Mouse (Mus musculus): ENCODE data around the gene Bcl2l2. TPM values are rescaled to one million over a fixed set of nuclear protein-coding genes. Genes with fewer than 3 reads are reported as not detected.

Gene Bcl2l2
- polyA plus RNA-seq (2014; fragmentation: Illumina TruSeq; extraction: RNeasy Lipid Tissue Mini Kit (QIAGEN cat#74804); ENCODE audit: low read depth, low replicate concordance), result 7.7 TPM

GRCm38 (mm10) chr14:54883154-54884021 lies at the start of gene Bcl2l2, which contains the start of gene Gm20521:
TSS of gene Bcl2l2 (plus strand) at chr14:54883377.
TSS of gene Gm20521 (plus strand) at chr14:54883441.

DNA sequence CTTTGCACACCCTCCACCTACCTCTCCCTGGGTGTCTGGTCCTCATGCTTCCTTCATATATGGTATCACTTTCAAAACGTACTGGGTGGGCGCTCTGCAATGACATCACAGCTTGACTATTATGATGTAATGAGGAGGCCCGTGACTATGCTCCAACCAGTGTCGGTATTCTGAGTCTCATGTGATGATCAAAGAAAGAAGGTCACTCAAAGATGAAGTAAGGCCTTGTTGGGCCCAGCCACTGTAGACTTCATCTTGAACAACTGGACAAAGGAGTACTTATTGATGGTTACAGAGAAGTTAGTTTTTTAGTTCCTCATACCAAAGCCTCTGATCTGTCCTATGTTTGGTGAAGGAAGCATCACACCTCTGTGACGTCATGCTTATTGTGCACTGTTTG lies 12.3 kb upstream of the Bcl2l2 start, which contains the start of gene Homez:
Homez (minus strand) TSS at position 101 of the 400 bp plus-strand sequence.

DNA sequence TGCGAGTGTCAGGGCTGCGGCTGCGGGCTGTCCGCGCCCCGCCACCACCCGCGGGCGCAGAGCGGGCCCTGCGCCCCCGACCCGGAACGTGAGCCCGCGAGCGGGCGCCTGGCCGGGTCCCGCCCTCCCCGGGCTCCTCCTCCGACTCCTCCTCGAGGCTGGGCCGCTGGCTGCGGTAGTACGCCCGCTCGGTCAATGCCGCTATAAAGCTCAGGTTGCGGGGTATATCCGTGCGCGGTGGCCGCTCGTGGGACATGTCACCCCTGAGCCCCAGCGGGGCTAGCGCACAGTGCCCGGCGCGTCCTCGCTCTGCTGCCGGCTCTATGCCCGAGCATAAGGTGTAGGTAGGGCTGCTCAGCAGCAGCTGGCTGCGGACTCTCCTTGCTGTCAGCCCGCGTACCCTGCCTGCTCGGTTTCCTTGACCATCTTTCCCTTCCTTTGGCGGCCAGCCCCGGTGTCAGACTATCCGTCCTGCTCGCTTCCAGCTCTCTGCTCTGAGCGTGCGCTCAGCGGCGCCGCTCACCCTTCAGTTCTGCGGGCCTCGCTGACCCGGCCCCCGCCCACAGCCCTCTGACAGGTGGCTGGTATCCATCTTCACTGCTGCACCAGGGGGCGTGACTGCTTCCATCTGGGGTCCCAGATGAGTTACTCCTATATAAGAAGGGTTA lies 6.0 kb upstream of the Bcl2l2 start, which contains the start of gene Ppp1r3e:
Ppp1r3e (minus strand) TSS at position 503 of the 668 bp plus-strand sequence.

DNA sequence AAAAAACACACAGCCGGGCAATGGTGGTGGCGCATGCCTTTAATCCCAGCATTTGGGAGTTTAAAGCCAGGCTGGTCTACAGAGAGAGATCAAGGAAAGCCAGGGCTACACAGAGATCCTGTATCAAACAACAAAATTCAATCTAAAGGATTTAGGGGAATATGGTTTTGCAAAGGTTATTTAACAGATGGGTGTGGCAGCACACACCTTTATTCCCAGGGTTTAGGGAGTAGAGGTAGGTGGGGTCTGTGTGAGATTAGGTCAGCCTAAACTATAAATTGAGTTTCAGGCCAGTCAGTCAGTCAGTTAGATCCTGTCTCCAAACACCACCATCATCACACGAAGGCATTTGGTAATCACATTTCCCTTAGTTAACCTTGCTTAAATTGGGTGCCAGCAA lies 9.0 kb downstream of the Bcl2l2 start, which contains the start of gene Pabpn1:
Pabpn1 (plus strand) TSS at position 301 of the 400 bp plus-strand sequence.

DNA sequence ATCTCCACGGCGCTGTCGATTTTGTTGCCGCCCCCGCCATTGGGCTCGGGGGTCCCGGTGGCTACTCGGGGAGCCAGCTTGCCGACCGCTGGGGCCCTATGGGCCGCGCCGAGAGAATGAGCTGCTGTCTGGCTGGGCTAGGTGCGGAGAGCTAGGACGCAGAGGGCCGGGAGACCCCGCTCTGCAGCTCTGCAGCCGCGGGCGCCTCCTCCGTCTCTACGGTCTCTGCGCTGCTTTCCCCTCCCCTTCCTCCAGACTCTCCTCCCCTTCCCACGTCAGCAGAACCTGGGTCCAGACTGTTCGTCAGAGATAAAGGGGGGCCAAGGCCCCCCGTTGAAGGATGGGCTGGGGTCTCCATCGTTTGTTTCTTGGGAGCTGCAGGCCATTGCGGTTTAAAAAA lies 29.7 kb downstream of the Bcl2l2 start, which contains the start of gene Slc22a17:
Slc22a17 (minus strand) TSS at position 247 of the 400 bp plus-strand sequence.

DNA sequence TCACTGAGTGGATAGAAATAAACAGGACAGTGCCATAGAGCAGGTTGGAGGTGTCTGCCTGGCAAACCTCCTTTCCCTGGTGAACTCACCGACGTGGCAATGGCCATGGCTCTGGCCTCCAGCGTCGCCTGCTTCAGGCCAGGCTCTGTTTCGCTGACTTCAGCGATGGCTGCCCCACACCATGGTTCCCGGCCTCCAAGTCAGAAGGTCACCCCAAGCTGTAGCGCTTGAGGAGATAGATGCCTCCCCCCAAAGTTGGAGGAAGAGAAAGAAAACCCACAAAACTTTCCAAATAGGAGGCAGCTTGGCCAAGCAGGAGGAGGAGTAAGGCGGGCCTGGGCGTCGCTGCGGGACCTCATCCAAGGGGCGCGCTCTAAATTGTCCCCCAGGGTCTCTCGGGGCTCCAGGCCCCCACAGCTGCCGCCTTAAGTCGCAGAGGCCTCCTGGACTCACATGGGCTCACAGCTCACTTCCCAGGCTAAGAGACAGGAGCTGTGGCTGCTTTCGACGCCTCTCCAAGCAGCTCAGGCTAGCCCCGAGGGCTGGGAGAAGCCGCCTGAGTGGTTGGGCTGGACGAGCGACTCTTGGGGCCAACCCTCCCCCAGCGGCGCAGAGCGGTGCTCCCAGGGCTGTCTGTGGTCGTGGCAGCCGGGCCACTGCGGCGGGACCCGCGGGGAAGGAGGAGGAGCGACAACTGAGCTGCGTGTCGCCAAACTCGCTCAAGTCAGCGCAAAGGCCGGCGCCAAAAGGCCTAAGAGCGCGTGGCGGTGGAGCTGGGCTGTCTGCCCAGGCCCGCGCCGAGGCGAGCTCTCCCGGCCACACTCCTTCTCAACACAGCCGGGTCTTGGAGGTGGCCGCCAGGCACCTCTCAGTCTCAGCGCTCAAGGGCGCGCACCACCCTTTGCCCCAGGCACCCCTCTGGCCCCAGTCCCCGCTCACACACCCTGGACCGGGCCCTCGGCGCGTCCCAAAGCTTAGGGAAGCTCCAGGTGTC lies 42.5 kb downstream of the Bcl2l2 start, which contains the start of gene Efs:
Efs (minus strand) TSS at position 778 of the 994 bp plus-strand sequence.

DNA sequence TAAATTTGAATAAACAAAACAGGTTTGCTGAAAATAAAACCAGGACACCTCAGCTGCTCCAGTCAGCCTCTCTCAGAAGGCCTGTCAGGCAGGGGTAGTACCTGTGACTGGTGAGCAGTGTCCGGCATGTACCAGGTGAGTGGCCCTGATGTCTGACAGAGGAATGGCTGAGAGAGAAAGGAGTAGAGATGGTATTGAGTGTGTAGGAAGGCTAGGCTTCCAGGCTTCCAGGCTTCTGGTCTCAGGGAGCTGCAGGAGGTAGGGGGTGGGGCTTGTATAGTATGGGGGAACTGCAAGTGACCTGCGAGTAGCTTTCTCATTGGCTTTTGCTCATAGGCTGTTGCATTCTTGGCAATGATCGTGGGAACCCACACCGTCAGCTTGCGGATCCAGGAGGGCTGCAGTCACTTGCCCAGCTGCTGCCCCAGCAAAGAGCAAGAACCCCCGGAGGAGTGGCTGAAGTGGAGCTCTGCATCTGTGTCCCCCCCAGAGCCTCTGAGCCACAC lies 49.5 kb downstream of the Bcl2l2 start, which contains the start of gene Il25:
Il25 (plus strand) TSS at position 51 of the 506 bp plus-strand sequence.

DNA sequence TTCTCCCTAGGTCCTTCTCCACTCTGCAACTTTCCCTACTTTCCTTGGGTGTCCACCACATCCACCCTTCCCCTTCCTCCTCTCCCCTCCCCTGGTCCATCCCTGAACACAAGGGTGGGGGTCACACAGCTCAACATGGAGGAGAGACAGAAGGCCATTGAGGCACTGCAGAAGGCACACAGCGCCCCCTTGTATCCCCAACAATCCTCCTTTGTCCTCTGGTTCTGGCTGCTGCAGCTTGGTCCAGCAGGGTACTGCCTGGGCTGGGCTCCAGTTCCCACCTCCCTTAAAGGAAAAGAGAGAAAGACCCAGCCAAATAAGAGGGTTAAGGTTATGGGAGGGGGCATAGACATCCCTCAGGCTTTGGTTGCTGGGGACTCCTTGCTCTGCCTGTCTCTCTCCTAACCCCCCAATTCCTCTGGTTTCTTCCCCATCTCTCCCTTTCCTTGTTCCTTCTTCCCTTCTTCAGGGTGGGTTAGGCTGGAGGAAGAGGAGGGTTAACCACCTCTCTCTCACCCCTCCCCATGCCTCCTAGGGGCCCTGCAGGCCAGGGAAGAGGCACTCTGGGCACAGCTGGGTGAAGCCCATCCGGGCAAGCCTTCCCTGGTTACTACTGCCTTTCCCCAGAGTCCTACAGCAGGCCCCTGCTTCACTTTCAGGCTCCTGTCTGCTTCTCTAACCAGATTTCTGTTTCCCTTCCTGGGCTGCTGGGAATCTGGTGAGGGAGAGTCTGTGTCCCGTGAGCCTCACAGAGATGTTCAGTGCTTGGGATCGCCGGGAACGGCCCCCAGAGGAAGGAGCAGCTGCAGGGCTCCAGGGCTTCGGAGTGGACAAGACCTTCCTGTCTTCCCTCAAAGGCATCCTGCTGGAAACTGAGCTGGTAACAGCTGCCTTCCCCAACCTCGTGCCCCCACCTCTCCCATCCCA lies 53.0 kb downstream of the Bcl2l2 start, which contains the start of gene Cmtm5:
Cmtm5 (plus strand) TSS at position 358 of the 927 bp plus-strand sequence.

Other genes starting within 250 kb of the Bcl2l2 start
- gene Gm17606, start 242.4 kb upstream of the Bcl2l2 start, polyA plus RNA-seq (2014; fragmentation: Illumina TruSeq; extraction: RNeasy Lipid Tissue Mini Kit (QIAGEN cat#74804); ENCODE audit: low read depth, low replicate concordance), result not detected
- gene Cdh24, start 242.0 kb upstream of the Bcl2l2 start, polyA plus RNA-seq (2014; fragmentation: Illumina TruSeq; extraction: RNeasy Lipid Tissue Mini Kit (QIAGEN cat#74804); ENCODE audit: low read depth, low replicate concordance), result not detected
- 13.9 TPM for gene 1700123O20Rik, start 197.2 kb upstream of the Bcl2l2 start, polyA plus RNA-seq (2014; fragmentation: Illumina TruSeq; extraction: RNeasy Lipid Tissue Mini Kit (QIAGEN cat#74804); ENCODE audit: low read depth, low replicate concordance)
- 40.7 TPM for gene Acin1, start 196.4 kb upstream of the Bcl2l2 start, polyA plus RNA-seq (2014; fragmentation: Illumina TruSeq; extraction: RNeasy Lipid Tissue Mini Kit (QIAGEN cat#74804); ENCODE audit: low read depth, low replicate concordance)
- gene Gm29776, start 184.5 kb upstream of the Bcl2l2 start, polyA plus RNA-seq (2014; fragmentation: Illumina TruSeq; extraction: RNeasy Lipid Tissue Mini Kit (QIAGEN cat#74804); ENCODE audit: low read depth, low replicate concordance), result not detected
- not detected for gene Cebpe, start 171.2 kb upstream of the Bcl2l2 start, polyA plus RNA-seq (2014; fragmentation: Illumina TruSeq; extraction: RNeasy Lipid Tissue Mini Kit (QIAGEN cat#74804); ENCODE audit: low read depth, low replicate concordance)
- gene Slc7a8, start 101.4 kb upstream of the Bcl2l2 start, polyA plus RNA-seq (2014; fragmentation: Illumina TruSeq; extraction: RNeasy Lipid Tissue Mini Kit (QIAGEN cat#74804); ENCODE audit: low read depth, low replicate concordance), result 0.82 TPM
- gene Rnf212b, start 69.2 kb upstream of the Bcl2l2 start, polyA plus RNA-seq (2014; fragmentation: Illumina TruSeq; extraction: RNeasy Lipid Tissue Mini Kit (QIAGEN cat#74804); ENCODE audit: low read depth, low replicate concordance), result not detected
- 3.0 TPM for gene Homez, start 12.4 kb upstream of the Bcl2l2 start, polyA plus RNA-seq (2014; fragmentation: Illumina TruSeq; extraction: RNeasy Lipid Tissue Mini Kit (QIAGEN cat#74804); ENCODE audit: low read depth, low replicate concordance)
- 4.6 TPM for gene Ppp1r3e, start 5.8 kb upstream of the Bcl2l2 start, polyA plus RNA-seq (2014; fragmentation: Illumina TruSeq; extraction: RNeasy Lipid Tissue Mini Kit (QIAGEN cat#74804); ENCODE audit: low read depth, low replicate concordance)
- gene Gm20521, start 64 bp downstream of the Bcl2l2 start, polyA plus RNA-seq (2014; fragmentation: Illumina TruSeq; extraction: RNeasy Lipid Tissue Mini Kit (QIAGEN cat#74804); ENCODE audit: low read depth, low replicate concordance), result not detected
- gene Pabpn1, start 9.1 kb downstream of the Bcl2l2 start, polyA plus RNA-seq (2014; fragmentation: Illumina TruSeq; extraction: RNeasy Lipid Tissue Mini Kit (QIAGEN cat#74804); ENCODE audit: low read depth, low replicate concordance), result 42.0 TPM
- gene Slc22a17, start 29.8 kb downstream of the Bcl2l2 start, polyA plus RNA-seq (2014; fragmentation: Illumina TruSeq; extraction: RNeasy Lipid Tissue Mini Kit (QIAGEN cat#74804); ENCODE audit: low read depth, low replicate concordance), result not detected
- gene Efs, start 42.7 kb downstream of the Bcl2l2 start, polyA plus RNA-seq (2014; fragmentation: Illumina TruSeq; extraction: RNeasy Lipid Tissue Mini Kit (QIAGEN cat#74804); ENCODE audit: low read depth, low replicate concordance), result not detected
- not detected for gene Il25, start 49.3 kb downstream of the Bcl2l2 start, polyA plus RNA-seq (2014; fragmentation: Illumina TruSeq; extraction: RNeasy Lipid Tissue Mini Kit (QIAGEN cat#74804); ENCODE audit: low read depth, low replicate concordance)
- gene Cmtm5, start 52.9 kb downstream of the Bcl2l2 start, polyA plus RNA-seq (2014; fragmentation: Illumina TruSeq; extraction: RNeasy Lipid Tissue Mini Kit (QIAGEN cat#74804); ENCODE audit: low read depth, low replicate concordance), result not detected
- not detected for gene Myh6, start 83.5 kb downstream of the Bcl2l2 start, polyA plus RNA-seq (2014; fragmentation: Illumina TruSeq; extraction: RNeasy Lipid Tissue Mini Kit (QIAGEN cat#74804); ENCODE audit: low read depth, low replicate concordance)
- not detected for gene Gm17428, start 93.6 kb downstream of the Bcl2l2 start, polyA plus RNA-seq (2014; fragmentation: Illumina TruSeq; extraction: RNeasy Lipid Tissue Mini Kit (QIAGEN cat#74804); ENCODE audit: low read depth, low replicate concordance)
- not detected for gene Myh7, start 111.2 kb downstream of the Bcl2l2 start, polyA plus RNA-seq (2014; fragmentation: Illumina TruSeq; extraction: RNeasy Lipid Tissue Mini Kit (QIAGEN cat#74804); ENCODE audit: low read depth, low replicate concordance)
- gene Ngdn, start 132.1 kb downstream of the Bcl2l2 start, polyA plus RNA-seq (2014; fragmentation: Illumina TruSeq; extraction: RNeasy Lipid Tissue Mini Kit (QIAGEN cat#74804); ENCODE audit: low read depth, low replicate concordance), result 6.7 TPM
- 0.48 TPM for gene Zfhx2, start 208.9 kb downstream of the Bcl2l2 start, polyA plus RNA-seq (2014; fragmentation: Illumina TruSeq; extraction: RNeasy Lipid Tissue Mini Kit (QIAGEN cat#74804); ENCODE audit: low read depth, low replicate concordance)
- 10.6 TPM for gene Thtpa, start 211.4 kb downstream of the Bcl2l2 start, polyA plus RNA-seq (2014; fragmentation: Illumina TruSeq; extraction: RNeasy Lipid Tissue Mini Kit (QIAGEN cat#74804); ENCODE audit: low read depth, low replicate concordance)
- gene Ap1g2, start 223.2 kb downstream of the Bcl2l2 start, polyA plus RNA-seq (2014; fragmentation: Illumina TruSeq; extraction: RNeasy Lipid Tissue Mini Kit (QIAGEN cat#74804); ENCODE audit: low read depth, low replicate concordance), result 2.4 TPM
- not detected for gene Jph4, start 233.6 kb downstream of the Bcl2l2 start, polyA plus RNA-seq (2014; fragmentation: Illumina TruSeq; extraction: RNeasy Lipid Tissue Mini Kit (QIAGEN cat#74804); ENCODE audit: low read depth, low replicate concordance)

Data from liver, adult 10 weeks (tissue).